Mouse (Mus musculus) bone marrow, adult 2 months (tissue): ENCODE data around the gene Wnt2b.

Experiments
- CTCF ChIP-seq: fragments of 200-500 bp; IDR thresholded peaks from 2 replicates; pipeline ENCODE4 v1.5.1; 2011; ENCODE audit warnings: low read length, control low read depth; ENCODE audit not compliant: control insufficient read depth, insufficient read depth
- POLR2A ChIP-seq: fragments of 200-500 bp; IDR thresholded peaks from 2 replicates; pipeline ENCODE4 v1.6.1; 2011; ENCODE audit warnings: low read depth, mild to moderate bottlenecking, control low read depth, low read length, borderline replicate concordance; ENCODE audit not compliant: control insufficient read depth

- TF ChIP-seq CTCF = no peak
- TF ChIP-seq POLR2A = no peak
Observed at GRCm38 (mm10) chr3:104943333-104943732, 18.4 kb downstream of the Wnt2b start.
